Mouse (Mus musculus) forebrain, postnatal 0 days (tissue): ENCODE measurements around the gene Tbc1d5. TPM values are rescaled to one million over a fixed set of nuclear protein-coding genes. Genes with fewer than 3 reads are reported as not detected.

Source experiments
- ATAC-seq: fragments of 200-750 bp; cut with Nextera tagmentation; 2 replicates; pipeline ENCODE4 v1.8.0; 2017; ENCODE audit warnings: mild to moderate bottlenecking, moderate library complexity
- DNase-seq: peaks from one replicate; pipeline ENCODE4 v3.0.0-alpha.2; 2015
- H3K27ac ChIP-seq: fragments of 300-500 bp; sonication (generic); 2 replicates; pipeline ENCODE4 v1.5.1; 2014; ENCODE audit warnings: low read depth, mild to moderate bottlenecking, antibody characterized with exemption, low read length, moderate library complexity, mixed read lengths
- H3K27me3 ChIP-seq: fragments of 300-500 bp; sonication (generic); 2 replicates; pipeline ENCODE4 v1.6.1; 2014; ENCODE audit warnings: mild to moderate bottlenecking, low read length, mixed read lengths; ENCODE audit not compliant: insufficient read depth
- H3K36me3 ChIP-seq: fragments of 300-500 bp; sonication (generic); 2 replicates; pipeline ENCODE4 v1.6.1; 2014; ENCODE audit warnings: mild to moderate bottlenecking, moderate library complexity; ENCODE audit not compliant: insufficient read depth
- H3K4me1 ChIP-seq: fragments of 300-500 bp; sonication (generic); 2 replicates; pipeline ENCODE4 v1.6.1; 2014; ENCODE audit warnings: antibody characterized with exemption; ENCODE audit not compliant: insufficient read depth
- H3K4me2 ChIP-seq: fragments of 300-500 bp; sonication (generic); 2 replicates; pipeline ENCODE4 v1.6.1; 2014; ENCODE audit warnings: low read depth, mild to moderate bottlenecking, moderate library complexity
- H3K4me3 ChIP-seq: fragments of 300-500 bp; sonication (generic); 2 replicates; pipeline ENCODE4 v1.5.1; 2014; ENCODE audit warnings: low read depth, low read length, mixed read lengths
- H3K9ac ChIP-seq: fragments of 300-500 bp; sonication (generic); 2 replicates; pipeline ENCODE4 v1.6.1; 2014; ENCODE audit warnings: mild to moderate bottlenecking
- H3K9me3 ChIP-seq: fragments of 300-500 bp; sonication (generic); 2 replicates; pipeline ENCODE4 v1.6.1; 2016; ENCODE audit warnings: low read length
- CTCF ChIP-seq: sonication (generic); IDR thresholded peaks from 2 replicates; pipeline ENCODE4 v1.5.1; 2016; ENCODE audit warnings: antibody characterized with exemption, control low read depth, low read depth
- WGBS: fragments of 180-500 bp; shearing (Covaris S2); extraction: QIAGEN DNeasy Blood & Tissue Kit; methylation state at CpG from one replicate; pipeline ENCODE4 v1.1.7; 2014; 5-methylcytosine and 5-hydroxymethylcytosine counted together
- polyA plus RNA-seq: library from polyadenylated mRNA; unstranded; fragments of >200 nt; fragmentation: Nextera tagmentation; extraction: Ambion mirVana; gene quantifications from 2 replicates; pipeline ENCODE4 v1.2.1, GENCODE M21; 2015
- total RNA-seq: library from RNA; depleted of rRNA; stranded (reverse); fragments of >200 nt; gene quantifications from 2 replicates; pipeline ENCODE4 v1.2.3, GENCODE M21; 2014

Tbc1d5 gene
- total and polyA plus RNA-seq, 2 experiments from 2014 or later: 5.9 to 14.0 TPM

GRCm38 (mm10) chr17:50688135-50688534, 491.0 kb downstream of the Tbc1d5 start:
- Histone ChIP-seq H3K36me3 (peaks cover 19% of the 10 kb centered on the region), H3K9ac (no peak overlapping the region), H3K4me3 (no peak overlapping the region), H3K4me1 (no peaks in the 10 kb centered on the region), H3K27me3 (no peaks in the 10 kb centered on the region), H3K27ac (no peak overlapping the region), H3K4me2 (no peak overlapping the region), H3K9me3 (no peaks in the 10 kb centered on the region)
- TF ChIP-seq CTCF: no peak
- ATAC-seq: no peak
- 79% methylated on average over 6 of the region's 6 CpGs for WGBS
- DNase-seq: no peak

- H3K4me2 ChIP-seq: no peak overlapping the region
- DNase-seq (no peak), ATAC-seq (no peak)
- no peak for TF ChIP-seq CTCF
- no peak overlapping the region for H3K4me3 ChIP-seq
- H3K27me3 ChIP-seq: no peaks in the 10 kb centered on the region
- H3K9me3 ChIP-seq: no peaks in the 10 kb centered on the region
- H3K4me1 ChIP-seq: no peaks in the 10 kb centered on the region
- peaks cover 19% of the 10 kb centered on the region for H3K36me3 ChIP-seq
- 85% methylated on average over 10 of the region's 10 CpGs for WGBS
- H3K27ac ChIP-seq: no peak overlapping the region
- no peak overlapping the region for H3K9ac ChIP-seq
Observed at GRCm38 (mm10) chr17:50687670-50688069, 491.5 kb downstream of the Tbc1d5 start.

- 77% methylated on average over 7 of the region's 7 CpGs for WGBS
- ATAC-seq (no peak), DNase-seq (no peak)
- Histone ChIP-seq H3K27me3 (no peaks in the 10 kb centered on the region), H3K4me2 (no peak overlapping the region), H3K27ac (no peak overlapping the region), H3K9me3 (no peaks in the 10 kb centered on the region), H3K4me3 (no peak overlapping the region), H3K36me3 (peaks cover 14% of the 10 kb centered on the region), H3K9ac (no peak overlapping the region), H3K4me1 (no peaks in the 10 kb centered on the region)
- no peak for TF ChIP-seq CTCF
Observed at GRCm38 (mm10) chr17:50684960-50685645, 494.0 kb downstream of the Tbc1d5 start.
